Mouse (Mus musculus) CH12.LX (cell line): Measurements from ENCODE around the gene Ppp4c. TPM values are rescaled to one million over a fixed set of nuclear protein-coding genes. Genes with fewer than 3 reads are reported as not detected.

Experiments used
- DNase-seq: peaks from one replicate; pipeline ENCODE4 v3.0.0-alpha.2; 2013; ENCODE audit errors: extremely low read depth
- H3K27ac ChIP-seq: 2 replicates; pipeline ENCODE4 v1.5.1; 2012; ENCODE audit warnings: low read depth, mild to moderate bottlenecking, control low read depth, moderate library complexity; ENCODE audit not compliant: insufficient read depth
- H3K27me3 ChIP-seq: replicated peaks from 2 replicates; pipeline ENCODE3; 2012; ENCODE audit warnings: inconsistent platforms
- H3K36me3 ChIP-seq, 2 experiments: replicated peaks in 1 of 2; 2 replicates each; pipeline versions ENCODE3 to v1.6.1; 2012; ENCODE audit warnings: inconsistent platforms in 1 of 2, low read length in 1 of 2, mild to moderate bottlenecking in 1 of 2, mixed read lengths in 1 of 2, moderate library complexity in 1 of 2; ENCODE audit not compliant: control insufficient read depth in 1 of 2, insufficient read depth in 1 of 2
- H3K4me1 ChIP-seq, 2 experiments: 2 replicates each; pipeline ENCODE4 v1.6.1; 2012; ENCODE audit warnings: inconsistent platforms in 1 of 2, moderate library complexity in 1 of 2; ENCODE audit not compliant: insufficient read depth in 2 of 2, control insufficient read depth in 1 of 2
- H3K4me2 ChIP-seq: 2 replicates; pipeline ENCODE4 v1.6.1; 2012; ENCODE audit warnings: low read depth, mild to moderate bottlenecking, control low read depth; ENCODE audit not compliant: poor library complexity, insufficient read depth, severe bottlenecking
- H3K4me3 ChIP-seq, 3 experiments: fragments of 150-350 bp in 1 of 3; sonication (generic) in 1 of 3; replicated peaks in 1 of 3; 2 replicates each; pipeline versions ENCODE3 to v1.5.1; 2011 to 2012; ENCODE audit warnings: low read depth in 2 of 3, low read length in 2 of 3, mild to moderate bottlenecking in 2 of 3, moderate library complexity in 2 of 3, control low read depth in 1 of 3, improper control_type of control experiment in 1 of 3, inconsistent platforms in 1 of 3, mixed read lengths in 1 of 3; ENCODE audit not compliant: poor library complexity in 1 of 3
- H3K79me2 ChIP-seq: replicated peaks from 2 replicates; pipeline ENCODE4 v1.6.1; 2012; ENCODE audit warnings: mild to moderate bottlenecking, moderate library complexity; ENCODE audit not compliant: control insufficient read depth, poor library complexity, insufficient read depth, severe bottlenecking; ENCODE audit errors: extremely low read depth
- H3K9ac ChIP-seq: 2 replicates; pipeline ENCODE4 v1.6.1; 2012; ENCODE audit warnings: low read depth, mild to moderate bottlenecking, control low read depth, moderate library complexity; ENCODE audit not compliant: insufficient read depth
- H3K9me3 ChIP-seq: replicated peaks from 2 replicates; pipeline ENCODE3; 2012; ENCODE audit warnings: low read length, inconsistent platforms, mixed read lengths
- BHLHE40 ChIP-seq: IDR thresholded peaks from 2 replicates; pipeline ENCODE4 v1.6.1; 2011; ENCODE audit warnings: mild to moderate bottlenecking, low read depth, low read length, improper control_type of control experiment
- CHD1 ChIP-seq: IDR thresholded peaks from 2 replicates; pipeline ENCODE4 v1.6.1; 2012; ENCODE audit warnings: low read depth, low read length, improper control_type of control experiment, inconsistent platforms
- CHD2 ChIP-seq: IDR thresholded peaks from 2 replicates; pipeline ENCODE4 v1.6.1; 2011; ENCODE audit warnings: low read length, improper control_type of control experiment
- CTCF ChIP-seq, 2 experiments: IDR thresholded peaks in 1 of 2; conservative IDR thresholded peaks in 1 of 2; 2 replicates each; pipeline ENCODE4 v1.5.1; 2011 to 2012; ENCODE audit warnings: low read depth in 2 of 2, low read length in 2 of 2, improper control_type of control experiment in 1 of 2, inconsistent platforms in 1 of 2, mild to moderate bottlenecking in 1 of 2, moderate library complexity in 1 of 2
- ETS1 ChIP-seq: conservative IDR thresholded peaks from 2 replicates; pipeline ENCODE4 v1.6.1; 2012; ENCODE audit warnings: low read depth, mild to moderate bottlenecking, inconsistent platforms, low read length, improper control_type of control experiment, moderate library complexity
- HCFC1 ChIP-seq: IDR thresholded peaks from 2 replicates; pipeline ENCODE4 v1.6.1; 2012; ENCODE audit warnings: low read depth, mild to moderate bottlenecking, inconsistent platforms, low read length, improper control_type of control experiment
- IRF4 ChIP-seq: IDR thresholded peaks from 2 replicates; pipeline ENCODE4 v1.6.1; 2014; ENCODE audit warnings: low read depth, mild to moderate bottlenecking, inconsistent platforms, low read length, improper control_type of control experiment
- JUN ChIP-seq: IDR thresholded peaks from 2 replicates; pipeline ENCODE4 v1.6.1; 2011; ENCODE audit warnings: low read depth, mild to moderate bottlenecking, low read length, improper control_type of control experiment, moderate library complexity; ENCODE audit not compliant: insufficient read depth
- JUND ChIP-seq: conservative IDR thresholded peaks from 2 replicates; pipeline ENCODE4 v1.6.1; 2011; ENCODE audit warnings: low read depth, low read length, improper control_type of control experiment
- MAFK ChIP-seq: IDR thresholded peaks from 2 replicates; pipeline ENCODE4 v1.6.1; 2011; ENCODE audit warnings: low read length, improper control_type of control experiment; ENCODE audit not compliant: insufficient replicate concordance
- MXI1 ChIP-seq: IDR thresholded peaks from 2 replicates; pipeline ENCODE4 v1.6.1; 2011; ENCODE audit warnings: mild to moderate bottlenecking, low read depth, low read length, improper control_type of control experiment
- NELFE ChIP-seq: IDR thresholded peaks from 2 replicates; pipeline ENCODE4 v1.6.1; 2011; ENCODE audit warnings: low read depth, low read length, improper control_type of control experiment
- POLR2AphosphoS2 ChIP-seq: IDR thresholded peaks from 2 replicates; pipeline ENCODE4 v1.6.1; 2011; ENCODE audit warnings: low read depth, low read length, improper control_type of control experiment
- SIN3A ChIP-seq: IDR thresholded peaks from 2 replicates; pipeline ENCODE4 v1.6.1; 2012; ENCODE audit warnings: low read length, improper control_type of control experiment, inconsistent platforms
- SMC3 ChIP-seq: IDR thresholded peaks from 2 replicates; pipeline ENCODE4 v1.6.1; 2011; ENCODE audit warnings: low read depth, low read length, improper control_type of control experiment
- TBP ChIP-seq: conservative IDR thresholded peaks from 2 replicates; pipeline ENCODE4 v1.6.1; 2011; ENCODE audit warnings: low read depth, low read length, improper control_type of control experiment
- UBTF ChIP-seq: IDR thresholded peaks from 2 replicates; pipeline ENCODE4 v1.6.1; 2012; ENCODE audit warnings: low read depth, mild to moderate bottlenecking, inconsistent platforms, low read length, improper control_type of control experiment, moderate library complexity
- ZC3H11A ChIP-seq: IDR thresholded peaks from 2 replicates; pipeline ENCODE4 v1.6.1; 2012; ENCODE audit warnings: low read depth, mild to moderate bottlenecking, inconsistent platforms, low read length, improper control_type of control experiment
- ZKSCAN1 ChIP-seq: IDR thresholded peaks from 2 replicates; pipeline ENCODE4 v1.6.1; 2012; ENCODE audit warnings: low read depth, inconsistent platforms, low read length, improper control_type of control experiment, borderline replicate concordance
- ZMIZ1 ChIP-seq: IDR thresholded peaks from 2 replicates; pipeline ENCODE4 v1.6.1; 2012; ENCODE audit warnings: low read depth, mild to moderate bottlenecking, inconsistent platforms, low read length, improper control_type of control experiment
- ZNF384 ChIP-seq: IDR thresholded peaks from 2 replicates; pipeline ENCODE4 v1.6.1; 2012; ENCODE audit warnings: low read depth, low read length, improper control_type of control experiment, inconsistent platforms
- dilution Hi-C: fragments of 300-500 bp; cut with MboI; formaldehyde crosslinking; loops from 2 replicates; pipeline ENCODE4 v1.14.3; 2020; ENCODE audit warnings: low sequenced_read_pairs; ENCODE audit not compliant: extremely low pct_unique_long_range_greater_than_20kb, extremely low pct_ligation_motif_present
- in situ Hi-C: fragments of 300-500 bp; cut with MboI; formaldehyde crosslinking; loops from 3 replicates; pipeline ENCODE4 v1.14.3; 2019; ENCODE audit warnings: low sequenced_read_pairs, low pct_ligation_motif_present, low pct_unique_long_range_greater_than_20kb, mixed read lengths
- polyA plus RNA-seq: library from polyadenylated mRNA; unstranded; fragments of >175 nt; gene quantifications from 2 replicates; pipeline ENCODE4 v1.2.1, GENCODE M21; 2012; ENCODE audit warnings: low read depth; ENCODE audit not compliant: insufficient read length
- total RNA-seq, 2 experiments: library from RNA; depleted of rRNA; stranded (reverse); fragments of 300-350 nt in 1 of 2; fragments of >200 nt in 1 of 2; gene quantifications; 2 replicates each; pipeline ENCODE4 v1.2.3; 2012 to 2014

Ppp4c gene
- total and polyA plus RNA-seq, 3 experiments: 161 to 213 (median 195) TPM

DNA sequence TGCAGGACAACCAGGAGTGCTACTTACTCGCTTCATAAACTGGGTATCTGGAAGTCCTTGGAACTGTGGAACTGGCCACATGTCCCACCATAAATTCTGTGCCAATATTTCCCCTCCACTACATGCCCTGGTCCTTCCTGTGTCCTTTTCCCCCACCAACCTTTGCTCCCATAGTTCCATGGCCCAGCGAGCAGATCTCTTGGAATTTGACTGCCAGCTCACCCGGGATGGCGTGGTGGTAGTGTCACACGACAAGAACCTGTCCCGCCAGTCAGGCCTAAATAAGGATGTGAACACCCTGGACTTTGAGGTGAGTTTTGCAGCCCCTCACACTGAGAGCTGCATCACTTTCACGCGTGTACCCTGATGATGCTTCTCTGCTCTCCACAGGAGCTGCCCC lies 25.3 kb downstream of the Ppp4c start:
- dilution Hi-C loops (no loop called here), in situ Hi-C loops (no loop called here)
- H3K27ac ChIP-seq: no peak overlapping the region
- H3K9ac ChIP-seq: no peak overlapping the region
- peaks cover 40 to 88% of the 10 kb centered on the region in 2 experiments for H3K36me3 ChIP-seq
- H3K27me3 ChIP-seq: no peaks in the 10 kb centered on the region
- no peak for TF ChIP-seq ZNF384
- peaks cover 0 to 18% of the 10 kb centered on the region in 2 experiments; a peak in 2 of 4 replicates for H3K4me1 ChIP-seq
- no peak for DNase-seq
- no peaks in the 10 kb centered on the region for H3K9me3 ChIP-seq
- no peaks in the 10 kb centered on the region for H3K79me2 ChIP-seq
- H3K4me3 ChIP-seq: no peak overlapping the region
- H3K4me2 ChIP-seq: no peak overlapping the region

- no peak within 1 kb of the TSS for H3K4me3 ChIP-seq
- TF ChIP-seq CHD2: no peak
- TF ChIP-seq ZC3H11A: no peak
- TF ChIP-seq BHLHE40: no peak
- no peak for TF ChIP-seq CHD1
- TF ChIP-seq SMC3: no peak
- TF ChIP-seq SIN3A: no peak
- TF ChIP-seq CTCF (conservative IDR thresholded peaks at IDR 0.05 in 1 of 2, IDR thresholded peaks at IDR 0.05 in 1 of 2; ENCODE audit: low read depth in 2 of 2, low read length in 2 of 2): no peak
- TF ChIP-seq, all 38 proteins: peak for 0
- H3K4me2 ChIP-seq: no peak within 1 kb of the TSS
- no peaks in the 10 kb centered on the region for H3K27me3 ChIP-seq
- dilution Hi-C loops (no loop called here), in situ Hi-C loops (no loop called here)
- H3K27ac ChIP-seq: no peak within 1 kb of the TSS
- H3K9ac ChIP-seq: no peak within 1 kb of the TSS
- DNase-seq: no peak
- no peaks in the 10 kb centered on the region for H3K79me2 ChIP-seq
- H3K4me1 ChIP-seq: peaks cover 2 to 25% of the 10 kb centered on the region in 2 experiments; a peak in 3 of 4 replicates
- no peaks in the 10 kb centered on the region for H3K9me3 ChIP-seq
- H3K36me3 ChIP-seq: peaks cover 39 to 90% of the 10 kb centered on the region in 2 experiments
Observed at GRCm38 (mm10) chr7:126766201-126766600, 26.1 kb downstream of the Ppp4c start, which contains the start of gene Gdpd3. TSS of gene Gdpd3 (plus strand) at chr7:126766334.

DNA sequence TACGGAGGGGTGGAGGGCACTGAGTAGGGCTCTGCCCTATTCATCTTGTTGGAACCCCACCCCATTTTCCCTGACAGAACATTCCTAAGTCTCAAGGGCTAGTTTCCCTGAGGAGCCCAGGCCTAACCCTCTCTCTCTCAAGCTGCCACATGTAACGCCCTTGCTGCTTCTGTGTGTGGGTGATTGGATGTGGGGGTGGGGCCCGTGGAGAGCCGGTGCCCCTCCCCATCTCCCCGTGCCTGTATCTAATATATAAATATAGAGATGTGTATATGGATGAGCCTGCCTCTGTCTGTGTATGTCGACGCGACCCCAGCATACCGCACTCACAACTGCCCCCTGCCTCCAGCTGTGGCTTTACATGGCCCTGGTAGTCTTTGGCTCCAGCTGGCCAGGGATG lies 26.8 kb downstream of the Ppp4c start:
- dilution Hi-C loops: no loop called here
- TF ChIP-seq MAFK: no peak
- no peak for TF ChIP-seq TBP
- TF ChIP-seq ZMIZ1: no peak
- TF ChIP-seq BHLHE40: no peak
- no peak for TF ChIP-seq ZNF384
- TF ChIP-seq IRF4: no peak
- no peak for TF ChIP-seq NELFE
- no peak for TF ChIP-seq UBTF
- TF ChIP-seq POLR2AphosphoS2: no peak
- no peak for TF ChIP-seq CHD2
- no peak for TF ChIP-seq CHD1
- TF ChIP-seq JUN: no peak
- no peak for TF ChIP-seq SMC3
- TF ChIP-seq JUND: no peak
- no peak for TF ChIP-seq MXI1
- no peak for TF ChIP-seq ZKSCAN1
- TF ChIP-seq HCFC1: no peak
- TF ChIP-seq ETS1: no peak
- TF ChIP-seq, all 38 proteins: peak for 0
- Histone ChIP-seq H3K9me3 (no peaks in the 10 kb centered on the region), H3K4me2 (no peak overlapping the region), H3K4me1 (peaks cover 4 to 27% of the 10 kb centered on the region in 2 experiments), H3K27ac (no peak overlapping the region), H3K36me3 (peaks cover 33 to 83% of the 10 kb centered on the region in 2 experiments), H3K79me2 (no peaks in the 10 kb centered on the region), H3K4me3 (no peak overlapping the region), H3K27me3 (no peaks in the 10 kb centered on the region), H3K9ac (no peak overlapping the region)
- in situ Hi-C loops: no loop called here
- no peak for DNase-seq
